Mouse (Mus musculus): ENCODE data around the gene Svop.
A peak's percentile ranks its signal among the peaks of the same experiment; 100 is the strongest.

Gene Svop

GRCm38 (mm10) chr5:114045134-114045533 lies 46.2 kb downstream of the Svop start:
- DNase-seq: peak; percentile 32

GRCm38 (mm10) chr5:114043800-114044199 lies 47.6 kb downstream of the Svop start:
- no peak for DNase-seq

- DNase-seq: peak; percentile 84
Measured at GRCm38 (mm10) chr5:114041327-114041930, 49.9 kb downstream of the Svop start.

- DNase-seq: no peak
Measured at GRCm38 (mm10) chr5:114040911-114041310, 50.5 kb downstream of the Svop start.

DNA sequence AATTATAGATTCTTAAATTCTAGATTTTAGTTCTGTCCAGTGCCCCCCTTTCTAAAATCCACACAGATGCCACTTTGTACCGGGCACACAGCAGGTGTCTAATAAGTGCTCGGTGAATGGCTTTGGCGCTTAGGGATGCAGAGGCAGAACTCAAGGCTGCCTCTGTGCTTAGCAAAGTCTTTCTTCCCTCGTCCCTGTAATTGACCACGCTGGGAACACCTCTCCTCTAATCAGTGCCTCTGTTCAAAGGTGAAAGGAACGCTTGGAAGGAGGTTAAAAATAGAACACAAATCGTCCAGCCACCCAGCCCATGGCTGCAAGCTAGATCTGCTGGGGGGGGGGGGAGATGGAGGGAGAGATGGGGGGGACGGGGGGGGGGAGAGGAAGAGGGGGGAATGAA lies 50.9 kb downstream of the Svop start:
- DNase-seq: no peak

DNA sequence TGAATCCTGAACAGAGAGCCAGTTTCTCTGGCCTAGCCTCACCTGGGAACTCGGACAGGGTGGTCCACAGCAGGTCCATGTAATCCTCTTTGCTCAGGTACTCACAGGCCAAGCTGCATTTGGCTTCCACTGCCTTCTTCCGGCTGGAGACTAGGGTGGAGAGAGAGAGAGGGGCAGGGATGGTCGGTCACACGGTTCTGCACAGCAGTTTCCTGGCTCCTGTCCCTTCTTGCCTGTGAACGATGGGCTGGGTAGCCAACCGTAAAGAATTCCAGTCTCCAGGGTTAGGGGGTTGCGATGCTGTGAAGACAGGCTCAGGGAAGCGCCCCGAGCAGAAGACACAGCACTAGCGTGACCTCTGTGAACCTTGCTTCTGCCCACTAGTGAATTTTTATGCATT lies 56.3 kb downstream of the Svop start:
- DNase-seq: no peak

DNA sequence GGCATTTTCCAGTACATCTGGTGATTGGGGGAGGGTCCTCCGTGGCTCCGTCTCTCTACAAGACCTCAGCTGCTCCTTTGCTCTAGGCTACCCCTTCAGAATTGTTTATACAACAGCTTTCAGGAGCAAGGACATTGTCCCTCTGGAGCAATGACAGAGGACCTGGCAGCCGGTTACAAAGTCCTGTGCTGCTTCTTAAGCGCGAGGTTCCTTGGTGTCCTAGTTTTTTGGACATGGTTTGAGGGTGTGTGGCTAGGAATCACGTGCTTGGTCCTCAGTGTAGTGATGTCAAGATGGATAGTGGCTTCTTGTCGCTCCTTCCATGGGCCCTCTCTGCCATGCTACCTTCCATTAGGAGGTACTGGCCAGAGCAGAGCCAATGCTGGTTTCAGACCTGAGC lies 57.0 kb downstream of the Svop start:
- no peak for DNase-seq

DNA sequence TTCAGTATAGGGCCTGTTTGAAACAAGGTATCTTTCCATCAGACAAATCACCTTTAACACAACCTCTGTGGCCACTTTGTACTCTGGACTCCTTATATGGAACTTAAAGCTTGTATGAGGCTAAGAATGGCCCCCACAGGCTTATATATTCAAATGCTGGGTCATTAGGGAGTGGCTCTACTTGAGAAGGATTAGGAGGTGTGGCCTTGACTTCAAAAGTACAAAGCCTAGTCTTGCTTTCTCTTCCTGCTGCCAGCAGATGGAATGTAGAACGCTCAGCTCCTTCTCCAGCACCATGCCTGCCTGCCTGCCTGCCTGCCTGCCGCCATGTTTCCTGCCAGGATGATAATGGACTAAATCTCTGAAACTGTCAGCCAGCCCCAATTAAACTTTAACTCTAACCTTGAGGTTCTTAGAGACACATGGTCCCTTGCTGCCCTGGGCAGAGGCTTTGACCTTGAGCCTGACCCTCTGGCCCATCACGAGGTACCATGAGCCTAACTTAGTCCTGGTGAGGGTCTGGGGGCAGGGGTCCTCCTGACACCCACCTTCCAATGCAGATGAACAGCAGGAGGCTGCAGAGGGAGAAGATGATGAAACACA lies 59.1 kb downstream of the Svop start:
- DNase-seq: no peak

DNA sequence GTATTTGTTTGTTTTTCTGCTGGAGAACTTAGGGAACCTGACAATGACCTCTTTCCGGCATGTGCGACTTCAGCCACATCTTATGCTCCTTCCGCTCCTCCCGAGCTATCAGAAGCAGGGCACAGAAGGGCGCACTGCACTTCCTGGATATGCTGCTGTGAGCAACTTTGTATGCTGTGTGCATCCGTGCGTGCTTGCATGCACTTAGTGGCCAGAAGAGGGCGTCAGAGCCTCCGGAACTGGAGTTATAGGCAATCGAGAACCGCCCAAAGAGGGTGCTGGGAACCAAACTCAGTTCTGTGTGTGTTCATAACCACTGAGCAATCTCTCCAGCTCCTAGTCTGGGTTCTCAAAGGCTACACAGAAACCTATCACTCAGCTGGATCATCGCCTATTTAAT lies 60.7 kb downstream of the Svop start:
- DNase-seq: no peak

- no peak for DNase-seq
Measured at GRCm38 (mm10) chr5:114028111-114028510, 63.3 kb downstream of the Svop start.

DNA sequence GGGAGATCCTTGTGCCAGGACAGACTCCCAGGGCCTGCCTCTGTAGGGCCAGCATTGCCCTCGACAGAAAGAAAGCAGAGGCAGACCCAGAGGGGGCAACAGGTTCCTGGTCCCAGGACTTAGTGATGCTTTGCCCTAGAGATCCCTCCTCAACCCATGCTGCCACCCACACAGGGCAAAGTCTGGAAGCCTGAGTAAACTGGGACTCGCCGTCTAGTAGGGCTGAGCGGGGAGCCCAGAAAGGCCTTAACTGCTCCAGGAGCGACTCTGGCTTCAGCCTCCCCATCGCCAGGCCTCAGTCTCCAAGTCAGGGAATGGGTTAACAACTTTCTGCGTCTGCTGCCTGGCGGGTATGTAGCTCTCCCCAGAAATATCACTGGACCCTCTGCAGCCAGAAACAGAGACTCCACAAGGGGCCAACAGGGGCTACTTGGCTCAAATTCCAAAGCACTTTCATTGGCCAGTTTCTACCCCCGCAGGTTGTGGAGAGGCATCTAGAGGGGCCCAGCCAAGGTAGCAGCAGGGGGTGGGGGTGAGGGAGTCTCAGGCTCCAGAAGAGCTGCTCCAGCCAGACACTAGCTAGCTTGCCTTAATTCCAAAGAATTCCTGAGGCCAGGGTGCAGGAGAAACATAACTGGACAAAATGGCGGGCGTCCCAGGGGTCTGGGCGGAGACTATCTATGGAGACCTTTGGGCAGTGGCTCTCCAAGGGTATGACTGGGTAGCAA lies 64.0 kb downstream of the Svop start:
- DNase-seq: no peak

GRCm38 (mm10) chr5:114024885-114025284 lies 66.5 kb downstream of the Svop start:
- DNase-seq: no peak

DNA sequence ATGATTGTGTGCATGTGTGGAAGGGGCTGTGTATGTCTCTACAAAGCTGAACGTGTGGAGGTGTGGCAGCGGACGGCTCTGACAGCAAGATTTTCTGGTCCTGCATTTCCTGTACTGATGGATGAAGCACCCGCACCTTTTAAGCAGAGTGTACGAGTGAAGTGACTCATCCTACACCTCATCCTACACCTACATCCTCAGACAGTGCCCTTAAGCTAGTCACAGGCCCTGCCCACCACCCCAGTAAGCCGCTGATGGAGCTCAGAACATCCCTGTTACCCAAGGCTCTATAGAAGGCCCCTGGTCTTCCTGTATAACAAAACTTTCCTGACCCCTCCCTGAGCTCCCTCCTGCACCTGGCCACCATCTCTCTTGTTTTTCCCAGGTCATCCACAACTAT lies 67.0 kb downstream of the Svop start:
- DNase-seq: no peak

DNA sequence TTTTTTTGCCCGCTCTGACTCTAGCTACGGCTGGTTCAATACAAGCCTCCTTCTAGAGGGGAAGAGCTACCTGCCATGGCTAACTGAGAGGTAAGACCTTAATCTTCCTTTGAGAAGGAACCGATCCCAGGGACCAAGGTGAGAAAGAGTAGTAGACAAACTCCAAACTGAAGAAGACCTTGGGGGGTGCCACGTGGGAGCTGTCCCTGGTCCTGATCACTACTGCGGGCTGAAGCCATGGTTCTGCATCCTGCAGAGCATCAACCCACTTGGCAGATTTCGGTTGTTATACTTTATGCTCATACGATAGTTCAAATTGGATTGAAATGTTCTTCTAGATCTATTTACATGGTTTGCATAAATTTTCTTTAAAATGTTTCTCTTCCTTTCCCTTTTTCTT lies 76.2 kb downstream of the Svop start:
- DNase-seq: peak; percentile 20

DNA sequence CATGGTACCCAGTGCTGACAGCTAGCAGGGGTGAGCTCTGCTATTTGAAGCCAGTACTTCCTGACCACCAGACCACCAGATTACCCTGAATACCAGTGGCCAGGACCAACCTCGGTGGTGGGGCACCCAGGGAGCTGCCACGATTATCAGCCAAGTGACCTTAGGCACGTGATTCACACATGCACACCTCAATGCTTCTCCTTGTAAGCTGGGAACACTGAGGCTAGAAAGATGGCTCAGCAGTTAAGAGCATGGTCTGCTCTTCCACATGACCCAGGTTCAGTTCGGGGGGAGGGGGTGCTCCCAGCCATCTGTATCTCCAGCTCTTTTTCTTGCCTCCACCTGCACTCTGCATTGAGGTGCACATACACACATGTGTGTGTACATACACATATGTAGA lies 82.3 kb downstream of the Svop start:
- DNase-seq: no peak

GRCm38 (mm10) chr5:114007753-114008453 lies 83.5 kb downstream of the Svop start:
- no peak for DNase-seq

- no peak for DNase-seq
Measured at GRCm38 (mm10) chr5:114006974-114007373, 84.4 kb downstream of the Svop start.

- DNase-seq: no peak
Measured at GRCm38 (mm10) chr5:114005100-114005499, 86.3 kb downstream of the Svop start.

DNA sequence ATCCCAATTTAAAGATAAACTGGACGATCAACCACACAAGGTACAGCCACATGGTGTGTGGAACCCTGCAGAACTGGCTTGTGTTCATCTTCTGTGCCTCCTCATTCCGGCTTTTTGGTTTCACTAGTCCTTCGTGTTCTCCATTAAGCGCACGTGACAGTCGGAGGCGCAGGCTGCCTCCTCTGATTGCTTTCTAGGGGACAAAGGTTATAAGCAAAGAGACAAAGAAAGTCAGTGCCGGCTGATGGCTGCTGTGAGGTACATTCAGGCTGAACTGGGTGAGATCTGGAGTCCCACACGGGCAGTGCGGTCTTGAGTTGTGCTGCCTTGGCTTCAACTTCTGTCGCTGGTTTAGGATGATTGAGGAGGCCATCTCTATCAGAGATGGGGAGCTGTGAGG lies 86.8 kb downstream of the Svop start:
- no peak for DNase-seq

DNA sequence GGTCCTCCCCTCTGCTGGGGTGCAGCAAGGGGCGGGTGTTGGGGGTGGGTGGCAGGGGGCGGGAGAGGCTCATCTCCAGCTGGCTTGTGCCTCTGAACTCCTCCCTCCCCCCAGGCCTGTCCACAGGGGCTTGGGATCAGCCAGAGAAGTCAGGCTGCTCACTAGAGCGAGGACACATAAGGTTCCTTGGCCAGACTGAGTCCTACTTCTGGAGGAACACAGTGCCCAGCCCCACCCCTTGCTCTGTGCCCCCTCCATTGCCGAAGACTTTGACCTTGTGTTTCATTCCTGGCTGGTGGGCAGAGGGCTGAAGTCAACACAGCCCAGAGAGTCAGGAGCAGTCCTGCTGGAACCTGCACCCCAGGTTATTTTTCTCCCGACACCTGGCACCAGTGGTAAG lies 87.8 kb downstream of the Svop start, which contains the start of gene Dao:
TSS of gene Dao (plus strand) at position 162 of the 400 bp plus-strand sequence.
- DNase-seq: no peak

GRCm38 (mm10) chr5:113999382-113999781 lies 92.0 kb downstream of the Svop start:
- peak; percentile 30 for DNase-seq

DNA sequence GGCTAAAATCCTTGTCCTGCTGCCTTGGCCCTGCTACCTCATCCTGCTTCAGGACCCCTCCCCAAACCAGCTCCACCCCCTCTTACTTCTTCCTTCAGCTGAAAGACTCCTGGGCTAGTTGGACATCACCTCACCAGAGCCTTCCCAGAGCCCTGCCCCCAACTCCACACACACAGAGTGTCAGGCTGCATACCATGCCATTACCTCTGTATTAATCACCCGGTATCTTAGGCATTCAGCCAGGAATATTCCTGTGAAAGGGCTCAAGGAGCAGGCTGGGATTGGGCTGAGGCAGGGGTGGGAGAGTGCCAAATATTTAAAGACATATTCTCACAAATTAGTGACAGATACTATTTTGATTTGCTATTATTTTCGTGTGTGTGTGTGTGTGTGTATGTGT lies 94.9 kb downstream of the Svop start:
- no peak for DNase-seq
